Mouse (Mus musculus) hindbrain, postnatal 0 days (tissue): Measurements from ENCODE around the gene 2410004B18Rik. TPM values are rescaled to one million over a fixed set of nuclear protein-coding genes. Genes with fewer than 3 reads are reported as not detected.

Experiments used
- ATAC-seq: fragments of 200-750 bp; cut with Nextera tagmentation; 2 replicates; pipeline ENCODE4 v1.8.0; 2017; ENCODE audit warnings: mild to moderate bottlenecking, moderate TSS enrichment, moderate library complexity
- DNase-seq: peaks from one replicate; pipeline ENCODE4 v3.0.0-alpha.2; 2015; ENCODE audit warnings: low spot score
- H3K27ac ChIP-seq: fragments of 300-500 bp; sonication (generic); 2 replicates; pipeline ENCODE4 v1.5.1; 2014; ENCODE audit warnings: mild to moderate bottlenecking
- H3K27me3 ChIP-seq: fragments of 300-500 bp; sonication (generic); 2 replicates; pipeline ENCODE4 v1.6.1; 2014; ENCODE audit warnings: low read length, mixed read lengths; ENCODE audit not compliant: insufficient read depth
- H3K36me3 ChIP-seq: fragments of 300-500 bp; sonication (generic); 2 replicates; pipeline ENCODE4 v1.6.1; 2014; ENCODE audit warnings: low read length, mixed read lengths; ENCODE audit not compliant: insufficient read depth
- H3K4me1 ChIP-seq: fragments of 300-500 bp; sonication (generic); 2 replicates; pipeline ENCODE4 v1.6.1; 2014; ENCODE audit warnings: antibody characterized with exemption, low read length, mixed read lengths; ENCODE audit not compliant: insufficient read depth
- H3K4me2 ChIP-seq: fragments of 300-500 bp; sonication (generic); 2 replicates; pipeline ENCODE4 v1.6.1; 2014; ENCODE audit warnings: low read depth, mild to moderate bottlenecking, low read length, moderate library complexity, mixed read lengths
- H3K4me3 ChIP-seq: fragments of 300-500 bp; sonication (generic); 2 replicates; pipeline ENCODE4 v1.5.1; 2014; ENCODE audit warnings: low read length
- H3K9ac ChIP-seq: fragments of 300-500 bp; sonication (generic); replicated peaks from 2 replicates; pipeline ENCODE4 v1.6.1; 2014; ENCODE audit warnings: mild to moderate bottlenecking, low read length, moderate library complexity, mixed read lengths
- H3K9me3 ChIP-seq: fragments of 300-500 bp; sonication (generic); 2 replicates; pipeline ENCODE4 v1.6.1; 2016; ENCODE audit warnings: low read length, mixed read lengths
- CTCF ChIP-seq: IDR thresholded peaks from 2 replicates; pipeline ENCODE4 v1.5.1; 2016; ENCODE audit warnings: antibody characterized with exemption, control low read depth, low read depth
- WGBS: fragments of 180-500 bp; shearing (Covaris S2); extraction: QIAGEN DNeasy Blood & Tissue Kit; methylation state at CpG from one replicate; pipeline ENCODE4 v1.1.7; 2014; 5-methylcytosine and 5-hydroxymethylcytosine counted together
- polyA plus RNA-seq: library from polyadenylated mRNA; unstranded; fragments of >200 nt; fragmentation: Nextera tagmentation; extraction: Ambion mirVana; gene quantifications from 2 replicates; pipeline ENCODE4 v1.2.1, GENCODE M21; 2015
- total RNA-seq: library from RNA; depleted of rRNA; stranded (reverse); fragments of >200 nt; gene quantifications from 2 replicates; pipeline ENCODE4 v1.2.3, GENCODE M21; 2014

2410004B18Rik gene
- total and polyA plus RNA-seq, 2 experiments from 2014 or later, result 30.8 to 69.5 TPM

- H3K4me2 ChIP-seq, result no peak overlapping the region
- H3K9me3 ChIP-seq, result no peaks in the 10 kb centered on the region
- ATAC-seq (no peak), DNase-seq (no peak)
- no peaks in the 10 kb centered on the region for H3K36me3 ChIP-seq
- H3K27ac ChIP-seq, result no peak overlapping the region
- no peaks in the 10 kb centered on the region for H3K27me3 ChIP-seq
- no peak for TF ChIP-seq CTCF
- no peak overlapping the region for H3K9ac ChIP-seq
- no peak overlapping the region for H3K4me3 ChIP-seq
- WGBS, result 69% methylated on average over 17 of the region's 17 CpGs
- H3K4me1 ChIP-seq, result no peaks in the 10 kb centered on the region
Measured at GRCm38 (mm10) chr3:145951287-145952165, 13.7 kb downstream of the 2410004B18Rik start.

GRCm38 (mm10) chr3:145952945-145953344, 15.1 kb downstream of the 2410004B18Rik start:
- Histone ChIP-seq H3K4me1 (no peaks in the 10 kb centered on the region), H3K36me3 (no peaks in the 10 kb centered on the region), H3K4me3 (no peak overlapping the region), H3K27ac (no peak overlapping the region), H3K9me3 (no peaks in the 10 kb centered on the region), H3K27me3 (no peaks in the 10 kb centered on the region), H3K4me2 (no peak overlapping the region), H3K9ac (no peak overlapping the region)
- TF ChIP-seq CTCF, result no peak
- DNase-seq, result no peak
- 91% methylated on average over 7 of the region's 7 CpGs for WGBS
- no peak for ATAC-seq

GRCm38 (mm10) chr3:145953411-145953810, 15.6 kb downstream of the 2410004B18Rik start:
- Histone ChIP-seq H3K9ac (no peak overlapping the region), H3K4me1 (no peaks in the 10 kb centered on the region), H3K4me3 (no peak overlapping the region), H3K4me2 (no peak overlapping the region), H3K36me3 (no peaks in the 10 kb centered on the region), H3K9me3 (no peaks in the 10 kb centered on the region), H3K27me3 (no peaks in the 10 kb centered on the region), H3K27ac (no peak overlapping the region)
- DNase-seq (no peak), ATAC-seq (no peak)
- 87% methylated on average over 2 of the region's 2 CpGs for WGBS
- TF ChIP-seq CTCF, result no peak

GRCm38 (mm10) chr3:145959824-145960223, 22.0 kb downstream of the 2410004B18Rik start:
- no peak overlapping the region for H3K27ac ChIP-seq
- H3K9me3 ChIP-seq, result no peaks in the 10 kb centered on the region
- ATAC-seq (0 out of 2 replicates have a peak, but pooled peaks have one; percentile 40), DNase-seq (no peak)
- no peak overlapping the region for H3K4me2 ChIP-seq
- no peaks in the 10 kb centered on the region for H3K36me3 ChIP-seq
- H3K4me1 ChIP-seq, result peaks cover 3% of the 10 kb centered on the region; the same call in 1 of the 2 replicates
- no peak for TF ChIP-seq CTCF
- no peak overlapping the region for H3K4me3 ChIP-seq
- no peak overlapping the region for H3K9ac ChIP-seq
- H3K27me3 ChIP-seq, result peaks cover 6% of the 10 kb centered on the region; the same call in 1 of the 2 replicates
- WGBS, result 44% methylated on average over 1 of the region's 1 CpGs

GRCm38 (mm10) chr3:145962411-145962810, 24.6 kb downstream of the 2410004B18Rik start:
- 0 out of 2 replicates have a peak, but pooled peaks have one; percentile 43 for ATAC-seq
- no peaks in the 10 kb centered on the region for H3K9me3 ChIP-seq
- no peak for TF ChIP-seq CTCF
- no peak overlapping the region for H3K4me3 ChIP-seq
- no peak overlapping the region for H3K27ac ChIP-seq
- H3K4me2 ChIP-seq, result no peak overlapping the region
- no peaks in the 10 kb centered on the region for H3K36me3 ChIP-seq
- WGBS, result 21% methylated on average over 9 of the region's 9 CpGs
- no peak for DNase-seq
- peaks cover 3% of the 10 kb centered on the region; the same call in 1 of the 2 replicates for H3K4me1 ChIP-seq
- peaks cover 6% of the 10 kb centered on the region; the same call in 1 of the 2 replicates for H3K27me3 ChIP-seq
- no peak overlapping the region for H3K9ac ChIP-seq

GRCm38 (mm10) chr3:145963101-145964017, 25.5 kb downstream of the 2410004B18Rik start:
- H3K4me2 ChIP-seq, result peak overlapping the region; percentile 35
- no peak overlapping the region for H3K4me3 ChIP-seq
- H3K27ac ChIP-seq, result no peak overlapping the region
- H3K27me3 ChIP-seq, result peaks cover 6% of the 10 kb centered on the region; the same call in 1 of the 2 replicates
- 21% methylated on average over 31 of the region's 31 CpGs for WGBS
- H3K36me3 ChIP-seq, result no peaks in the 10 kb centered on the region
- no peaks in the 10 kb centered on the region for H3K9me3 ChIP-seq
- TF ChIP-seq CTCF, result no peak
- no peak overlapping the region for H3K9ac ChIP-seq
- ATAC-seq, result no peak
- peaks cover 3% of the 10 kb centered on the region; the same call in 1 of the 2 replicates for H3K4me1 ChIP-seq
- DNase-seq, result no peak
